Mouse (Mus musculus): ENCODE measurements at regions not wholly inside any gene's neighbourhood (a gene's known extent, or its start where the extent isn't known, plus 50 kb on each side); places are given as distances from the start of the nearest gene placed in this dataset.

GRCm38 (mm10) chr17:83985333-83985790, 137.6 kb upstream of the Haao start:
- DNase-seq (ENCODE audit: low read depth in 3 of 3, low spot score in 3 of 3) (no peak), ATAC-seq (ENCODE audit: insufficient read depth) (no peak)
- no peak overlapping the region for H3K27ac ChIP-seq
- peaks cover 2 to 25% of the 10 kb centered on the region in 2 experiments; a peak in 3 of 4 replicates for H3K4me1 ChIP-seq (replicated peaks; ENCODE audit: control insufficient read depth in 2 of 2, insufficient read depth in 2 of 2, low read length in 1 of 2)
- no peak overlapping the region for H3K9ac ChIP-seq (replicated peaks)
- H3K4me3 ChIP-seq (ENCODE audit: insufficient read depth in 1 of 2, low read depth in 2 of 2, low read length in 2 of 2), result no peak overlapping the region
- TF ChIP-seq EP300 (IDR thresholded peaks at IDR 0.05; ENCODE audit: low read depth) (no peak), CTCF (IDR thresholded peaks at IDR 0.05; ENCODE audit: low read depth) (no peak)
- WGBS (ENCODE audit: insufficient replicate concordance), result 28% methylated on average over 17 of the region's 17 CpGs
- H3K9me3 ChIP-seq (ENCODE audit: control insufficient read depth, low read length), result no peaks in the 10 kb centered on the region
- H3K4me2 ChIP-seq (ENCODE audit: low read depth), result no peak overlapping the region
- H3K36me3 ChIP-seq (replicated peaks; ENCODE audit: control insufficient read depth, insufficient read depth, low read depth), result no peaks in the 10 kb centered on the region
- H3K27me3 ChIP-seq (ENCODE audit: control insufficient read depth, insufficient read depth, low read length), result no peaks in the 10 kb centered on the region

- Histone ChIP-seq H3K36me3 (replicated peaks; ENCODE audit: control insufficient read depth, insufficient read depth, low read depth) (no peaks in the 10 kb centered on the region), H3K4me3 (ENCODE audit: insufficient read depth in 1 of 2, low read depth in 2 of 2, low read length in 2 of 2) (no peak overlapping the region), H3K9me3 (ENCODE audit: control insufficient read depth, low read length) (no peaks in the 10 kb centered on the region), H3K27ac (no peak overlapping the region), H3K27me3 (ENCODE audit: control insufficient read depth, insufficient read depth, low read length) (no peaks in the 10 kb centered on the region), H3K9ac (replicated peaks) (no peak overlapping the region), H3K4me1 (replicated peaks; ENCODE audit: control insufficient read depth in 2 of 2, insufficient read depth in 2 of 2, low read length in 1 of 2) (peaks cover 2 to 11% of the 10 kb centered on the region in 2 experiments; a peak in 2 of 4 replicates), H3K4me2 (ENCODE audit: low read depth) (no peak overlapping the region)
- no peak for DNase-seq (ENCODE audit: low read depth in 3 of 3, low spot score in 3 of 3)
- ATAC-seq (ENCODE audit: insufficient read depth), result no peak
- TF ChIP-seq EP300 (IDR thresholded peaks at IDR 0.05; ENCODE audit: low read depth) (no peak), CTCF (IDR thresholded peaks at IDR 0.05; ENCODE audit: low read depth) (no peak)
- 64% methylated on average over 9 of the region's 9 CpGs for WGBS (ENCODE audit: insufficient replicate concordance)
Measured at GRCm38 (mm10) chr17:83983837-83984388, 136.2 kb upstream of the Haao start.

DNA sequence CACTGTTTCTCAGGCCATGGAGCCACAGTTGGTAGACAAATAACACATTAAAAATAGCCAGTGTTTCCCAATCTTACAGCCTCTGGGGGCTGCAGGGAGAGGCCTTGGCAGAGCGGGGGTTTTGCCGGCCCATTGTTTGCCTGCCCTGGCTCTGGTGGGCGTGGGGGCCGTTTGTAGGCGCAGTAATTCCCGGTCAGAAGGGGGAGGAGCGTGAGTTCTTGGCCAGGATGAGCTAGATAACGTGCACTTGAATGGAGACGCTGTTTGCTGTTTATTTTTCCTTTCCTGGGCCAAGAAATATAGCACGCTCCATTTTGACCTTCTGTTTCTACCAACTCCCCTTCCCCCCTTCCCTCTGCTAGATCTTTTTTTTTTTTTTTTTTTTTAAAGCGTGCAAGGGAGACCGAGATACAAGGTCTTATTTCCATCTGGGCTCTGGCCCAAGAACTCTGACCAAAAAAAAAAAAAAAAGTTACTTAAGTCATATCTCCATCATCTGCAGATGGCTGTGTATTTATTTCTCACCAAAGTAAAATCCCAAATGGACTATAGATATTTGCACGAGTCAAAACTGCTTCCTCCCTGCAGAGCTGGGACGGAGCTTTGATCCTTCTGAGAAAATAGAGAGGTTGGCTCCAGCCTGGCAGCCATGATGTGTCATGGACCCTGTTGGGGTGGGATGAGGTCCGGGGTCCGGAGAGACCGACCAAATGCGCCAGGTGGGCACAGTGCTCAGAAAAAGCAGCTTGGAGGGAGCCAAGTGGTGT, 135.5 kb upstream of the Haao start:
- Histone ChIP-seq H3K4me1 (replicated peaks; ENCODE audit: control insufficient read depth in 2 of 2, insufficient read depth in 2 of 2, low read length in 1 of 2) (peaks cover 2 to 7% of the 10 kb centered on the region in 2 experiments; a peak in 2 of 4 replicates), H3K9me3 (ENCODE audit: control insufficient read depth, low read length) (no peaks in the 10 kb centered on the region), H3K27ac (no peak overlapping the region), H3K4me3 (ENCODE audit: insufficient read depth in 1 of 2, low read depth in 2 of 2, low read length in 2 of 2) (no peak overlapping the region), H3K9ac (replicated peaks) (no peak overlapping the region), H3K36me3 (replicated peaks; ENCODE audit: control insufficient read depth, insufficient read depth, low read depth) (no peaks in the 10 kb centered on the region), H3K4me2 (ENCODE audit: low read depth) (no peak overlapping the region), H3K27me3 (ENCODE audit: control insufficient read depth, insufficient read depth, low read length) (no peaks in the 10 kb centered on the region)
- no peak for TF ChIP-seq CTCF (IDR thresholded peaks at IDR 0.05; ENCODE audit: low read depth)
- WGBS (ENCODE audit: insufficient replicate concordance), result 36% methylated on average over 18 of the region's 18 CpGs
- no peak for ATAC-seq (ENCODE audit: insufficient read depth)
- DNase-seq (ENCODE audit: low read depth in 3 of 3, low spot score in 3 of 3), result no peak

- no peak for TF ChIP-seq CTCF (IDR thresholded peaks at IDR 0.05; ENCODE audit: low read depth)
- TF ChIP-seq EP300 (IDR thresholded peaks at IDR 0.05; ENCODE audit: low read depth), result no peak
- DNase-seq (ENCODE audit: low read depth in 3 of 3, low spot score in 3 of 3) (no peak), ATAC-seq (ENCODE audit: insufficient read depth) (no peak)
- H3K27me3 ChIP-seq (ENCODE audit: control insufficient read depth, insufficient read depth, low read length), result no peaks in the 10 kb centered on the region
- no peak overlapping the region for H3K4me3 ChIP-seq (ENCODE audit: insufficient read depth in 1 of 2, low read depth in 2 of 2, low read length in 2 of 2)
- no peak overlapping the region for H3K4me2 ChIP-seq (ENCODE audit: low read depth)
- peaks cover 0 to 4% of the 10 kb centered on the region in 2 experiments; a peak in 1 of 4 replicates for H3K4me1 ChIP-seq (replicated peaks; ENCODE audit: control insufficient read depth in 2 of 2, insufficient read depth in 2 of 2, low read length in 1 of 2)
- no peaks in the 10 kb centered on the region for H3K9me3 ChIP-seq (ENCODE audit: control insufficient read depth, low read length)
- no peak overlapping the region for H3K9ac ChIP-seq (replicated peaks)
- no peaks in the 10 kb centered on the region for H3K36me3 ChIP-seq (replicated peaks; ENCODE audit: control insufficient read depth, insufficient read depth, low read depth)
- no peak overlapping the region for H3K27ac ChIP-seq
- WGBS (ENCODE audit: insufficient replicate concordance), result 45% methylated on average over 8 of the region's 8 CpGs
Measured at GRCm38 (mm10) chr17:83982700-83983069, 134.9 kb upstream of the Haao start.

GRCm38 (mm10) chr17:83978858-83979470, 131.2 kb upstream of the Haao start:
- ATAC-seq (ENCODE audit: insufficient read depth) (no peak), DNase-seq (ENCODE audit: low read depth in 3 of 3, low spot score in 3 of 3) (no peak)
- no peak overlapping the region for H3K4me3 ChIP-seq (ENCODE audit: insufficient read depth in 1 of 2, low read depth in 2 of 2, low read length in 2 of 2)
- H3K27ac ChIP-seq, result no peak overlapping the region
- no peak for TF ChIP-seq CTCF (IDR thresholded peaks at IDR 0.05; ENCODE audit: low read depth)
- TF ChIP-seq EP300 (IDR thresholded peaks at IDR 0.05; ENCODE audit: low read depth), result no peak
- peaks cover 2 to 12% of the 10 kb centered on the region in 2 experiments; a peak in 3 of 4 replicates for H3K4me1 ChIP-seq (replicated peaks; ENCODE audit: control insufficient read depth in 2 of 2, insufficient read depth in 2 of 2, low read length in 1 of 2)
- no peak overlapping the region for H3K4me2 ChIP-seq (ENCODE audit: low read depth)
- H3K27me3 ChIP-seq (ENCODE audit: control insufficient read depth, insufficient read depth, low read length), result no peaks in the 10 kb centered on the region
- 64% methylated on average over 7 of the region's 7 CpGs for WGBS (ENCODE audit: insufficient replicate concordance)
- no peak overlapping the region for H3K9ac ChIP-seq (replicated peaks)
- no peaks in the 10 kb centered on the region for H3K9me3 ChIP-seq (ENCODE audit: control insufficient read depth, low read length)
- no peaks in the 10 kb centered on the region for H3K36me3 ChIP-seq (replicated peaks; ENCODE audit: control insufficient read depth, insufficient read depth, low read depth)

All from liver, embryonic 14.5 days (tissue).